Comparison of ENCODE assay signal across 7 mouse cellular contexts in genomic region chr17:70963546-70963945, GRCm38 (mm10). TPM values are rescaled to one million over a fixed set of nuclear protein-coding genes. Genes with fewer than 3 reads are reported as not detected.
DNase-seq lines count a peak whose midpoint lies in the region; ATAC-seq lines count a peak whose summit lies in the region.
"Not testable (repeated sequence)": the region's sequence is repeated elsewhere in the genome, so short reads cannot be mapped to it uniquely, and the experiment has no call there.

No protein-coding gene starts in this region.

- not testable (repeated sequence) for H3K4me3 ChIP-seq in embryonic facial prominence, embryonic 15.5 days (replicated peaks); heart, embryonic 10.5 days; limb, embryonic 11.5 days (ENCODE audit: low read depth, low read length); midbrain, embryonic 13.5 days (replicated peaks)

- not testable (repeated sequence) for H3K9me3 ChIP-seq in embryonic facial prominence, embryonic 15.5 days (replicated peaks); heart, embryonic 10.5 days; limb, embryonic 11.5 days (ENCODE audit: control insufficient read depth, low read length); midbrain, embryonic 13.5 days

- peak; percentile 100 for ATAC-seq in embryonic facial prominence, embryonic 15.5 days (ENCODE audit: insufficient number of reproducible peaks, low FRiP score, low TSS enrichment, low read depth)
- peak; percentile 100 for ATAC-seq in limb, embryonic 11.5 days (ENCODE audit: insufficient number of reproducible peaks, low FRiP score, low TSS enrichment, low read depth)
- peak; percentile 100 for ATAC-seq in midbrain, embryonic 13.5 days

- H3K4me1 ChIP-seq in embryonic facial prominence, embryonic 15.5 days; heart, embryonic 10.5 days; limb, embryonic 11.5 days (ENCODE audit: control insufficient read depth, insufficient read depth, low read length); midbrain, embryonic 13.5 days (replicated peaks): not testable (repeated sequence)

- not testable (repeated sequence) for H3K36me3 ChIP-seq in embryonic facial prominence, embryonic 15.5 days; heart, embryonic 10.5 days; limb, embryonic 11.5 days (ENCODE audit: control insufficient read depth, insufficient read depth, low read length); midbrain, embryonic 13.5 days

- not testable (repeated sequence) for H3K9ac ChIP-seq in embryonic facial prominence, embryonic 15.5 days; limb, embryonic 11.5 days (ENCODE audit: low read length); midbrain, embryonic 13.5 days (replicated peaks)

- not testable (repeated sequence) for H3K4me2 ChIP-seq in embryonic facial prominence, embryonic 15.5 days (replicated peaks); limb, embryonic 11.5 days (ENCODE audit: low read depth, severe bottlenecking); midbrain, embryonic 13.5 days (replicated peaks)

- peak; percentile 89 for DNase-seq in adrenal gland, postnatal 14 days
- peak; percentile 82 for DNase-seq in heart, embryonic 10.5 days (ENCODE audit: low spot score)
- DNase-seq in kidney, adult 8-10 months, result peak; percentile 89 to 97
- peak; percentile 64 for DNase-seq in limb, embryonic 11.5 days (ENCODE audit: low spot score)
- peak; percentile 85 to 93 for DNase-seq in spleen, adult 18-20 months

- not testable (repeated sequence) for H3K27me3 ChIP-seq in embryonic facial prominence, embryonic 15.5 days; heart, embryonic 10.5 days (ENCODE audit: insufficient read depth, poor library complexity, severe bottlenecking); limb, embryonic 11.5 days (ENCODE audit: control insufficient read depth, insufficient read depth, low read length); midbrain, embryonic 13.5 days

- not testable (repeated sequence) for H3K27ac ChIP-seq in embryonic facial prominence, embryonic 15.5 days (replicated peaks); heart, embryonic 10.5 days; limb, embryonic 11.5 days (replicated peaks; ENCODE audit: low read depth, low read length); midbrain, embryonic 13.5 days

- 66% methylated on average over 13 of the region's 13 CpGs for WGBS in embryonic facial prominence, embryonic 15.5 days
- WGBS in heart, embryonic 10.5 days, result 72% methylated on average over 13 of the region's 13 CpGs
- WGBS in limb, embryonic 11.5 days, result 85% methylated on average over 13 of the region's 13 CpGs
- WGBS in midbrain, embryonic 13.5 days, result 69% methylated on average over 13 of the region's 13 CpGs

RNA-seq across cellular contexts. Expression of gene Myom1, which starts 38.9 kb away (rescaled TPM):
- 4.3 and 8.1 TPM in 2 replicates for total RNA-seq in adrenal gland, postnatal 14 days (2021)
- 22.9 and 32.8 TPM in 2 replicates for polyA plus RNA-seq in embryonic facial prominence, embryonic 15.5 days (2015; fragmentation: Nextera tagmentation; extraction: Ambion mirVana)
- 109 and 198 TPM in 2 replicates for polyA plus RNA-seq in heart, embryonic 10.5 days (2016; fragmentation: Nextera tagmentation; extraction: Ambion mirVana)
- polyA plus RNA-seq in limb, embryonic 11.5 days (2014; fragmentation: Nextera tagmentation; extraction: Ambion mirVana), result 4.5 and 4.7 TPM in 2 replicates
- polyA plus RNA-seq in midbrain, embryonic 13.5 days (2015; fragmentation: Nextera tagmentation; extraction: Ambion mirVana), result 1.2 and 1.3 TPM in 2 replicates

RNA-seq across cellular contexts. Expression of gene Myl12a, which starts 39.1 kb away (rescaled TPM):
- total RNA-seq in adrenal gland, postnatal 14 days (2021), result 311 and 324 TPM in 2 replicates
- 665 and 690 TPM in 2 replicates for polyA plus RNA-seq in embryonic facial prominence, embryonic 15.5 days (2015; fragmentation: Nextera tagmentation; extraction: Ambion mirVana)
- polyA plus RNA-seq in heart, embryonic 10.5 days (2016; fragmentation: Nextera tagmentation; extraction: Ambion mirVana), result 742 and 776 TPM in 2 replicates
- 576 and 577 TPM in 2 replicates for polyA plus RNA-seq in limb, embryonic 11.5 days (2014; fragmentation: Nextera tagmentation; extraction: Ambion mirVana)
- 141 and 154 TPM in 2 replicates for polyA plus RNA-seq in midbrain, embryonic 13.5 days (2015; fragmentation: Nextera tagmentation; extraction: Ambion mirVana)
